In the genomic region with DNA sequence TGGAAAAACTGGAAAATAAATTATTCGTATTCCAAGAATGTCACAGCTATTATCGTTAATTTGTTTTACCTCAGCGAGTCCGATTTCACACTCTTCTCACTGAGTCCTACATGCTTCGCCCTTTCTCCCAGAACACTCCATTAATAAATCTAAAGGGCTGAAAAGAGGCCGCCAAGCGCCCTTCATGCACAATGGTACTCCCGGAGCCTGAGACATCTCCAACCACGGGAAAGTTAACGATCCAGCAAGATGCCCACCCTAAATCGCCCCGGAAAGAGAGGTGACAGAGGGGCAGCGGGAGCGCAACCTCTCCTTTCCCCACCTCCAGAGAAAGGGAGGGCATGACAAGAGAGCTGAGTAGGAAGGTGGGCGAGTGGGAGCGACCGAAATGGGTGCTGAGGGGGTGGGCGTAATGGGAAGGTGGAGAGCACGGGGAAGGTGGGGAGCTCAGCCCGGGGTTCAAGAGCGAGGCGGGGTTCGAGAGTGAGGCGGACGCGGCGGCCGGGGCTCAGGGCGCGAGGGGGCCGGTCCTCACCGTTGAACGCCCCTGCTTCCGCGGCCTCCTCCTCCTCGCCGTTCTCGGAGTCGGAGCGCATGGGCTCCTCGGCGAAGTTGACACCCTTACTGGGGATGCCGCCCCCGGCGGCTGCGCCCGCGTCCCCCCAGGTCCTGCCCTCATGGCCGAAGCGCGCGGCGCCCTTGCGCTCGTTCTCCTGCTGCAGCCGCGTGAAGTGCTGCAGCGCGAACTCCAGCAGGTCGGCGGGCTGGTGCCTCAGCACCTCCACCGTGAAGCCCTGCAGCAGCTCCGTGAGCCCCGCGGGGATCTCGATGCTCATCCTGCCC, we compare ENCODE assay signal across 8 mouse cellular contexts. TPM values are rescaled to one million over a fixed set of nuclear protein-coding genes. Genes with fewer than 3 reads are reported as not detected.
DNase-seq lines count a peak whose midpoint lies in the region; ATAC-seq lines count a peak whose summit lies in the region.

No protein-coding gene starts in this region.

- WGBS in forebrain, embryonic 15.5 days: under 1% methylated on average over 64 of the region's 66 CpGs
- under 1% methylated on average over 58 of the region's 66 CpGs for WGBS in midbrain, embryonic 15.5 days

- no peaks in the 10 kb centered on the region for H3K27me3 ChIP-seq in forebrain, embryonic 15.5 days
- no peaks in the 10 kb centered on the region for H3K27me3 ChIP-seq in midbrain, embryonic 15.5 days (replicated peaks)

- H3K36me3 ChIP-seq in forebrain, embryonic 15.5 days: no peaks in the 10 kb centered on the region
- H3K36me3 ChIP-seq in midbrain, embryonic 15.5 days (replicated peaks): no peaks in the 10 kb centered on the region

- H3K4me2 ChIP-seq in forebrain, embryonic 15.5 days (replicated peaks): peak overlapping the region; percentile 66
- H3K4me2 ChIP-seq in midbrain, embryonic 15.5 days: peak overlapping the region; percentile 58

- no peaks in the 10 kb centered on the region for H3K9me3 ChIP-seq in forebrain, embryonic 15.5 days
- no peaks in the 10 kb centered on the region for H3K9me3 ChIP-seq in midbrain, embryonic 15.5 days

- peak; percentile 8 for DNase-seq in kidney, adult 18-20 months
- no peak for DNase-seq in kidney, adult 8-10 months
- peak; percentile 86 for DNase-seq in A20 (ENCODE audit: low read depth, low spot score)
- peak; percentile 17 to 42 for DNase-seq in layer of hippocampus, postnatal 25 days (ENCODE audit: extremely low spot score in 1 of 2, low spot score in 1 of 2)
- no peak for DNase-seq in thymus, postnatal 14 days

- peak overlapping the region; percentile 85 for H3K9ac ChIP-seq in forebrain, embryonic 15.5 days (replicated peaks)
- peak overlapping the region; percentile 91 for H3K9ac ChIP-seq in midbrain, embryonic 15.5 days

- peak overlapping the region; percentile 97 for H3K27ac ChIP-seq in forebrain, embryonic 15.5 days (replicated peaks)
- H3K27ac ChIP-seq in midbrain, embryonic 15.5 days: peak overlapping the region; percentile 97

- peak overlapping the region; percentile 59 for H3K4me3 ChIP-seq in forebrain, embryonic 15.5 days
- H3K4me3 ChIP-seq in midbrain, embryonic 15.5 days: peak overlapping the region; percentile 80

- peak; percentile 26 for ATAC-seq in activated CD4-positive, CD25-positive, alpha-beta regulatory T cell, adult 4 months
- ATAC-seq in forebrain, embryonic 15.5 days (replicated peaks): peak; percentile 83
- peak; percentile 81 for ATAC-seq in midbrain, embryonic 15.5 days (replicated peaks)

- peaks cover 40% of the 10 kb centered on the region for H3K4me1 ChIP-seq in forebrain, embryonic 15.5 days
- H3K4me1 ChIP-seq in midbrain, embryonic 15.5 days: peaks cover 31% of the 10 kb centered on the region

RNA-seq across cellular contexts. Expression of gene Prkar2b, which starts 0.6 kb away (rescaled TPM):
- polyA plus RNA-seq in activated CD4-positive, CD25-positive, alpha-beta regulatory T cell, adult 4 months (2017; shearing (Covaris generic)): 1 to 10 TPM in 1 of 2 experiments, under 1 TPM in 1; 0.68 to 1.2 TPM
- polyA plus RNA-seq in forebrain, embryonic 15.5 days (2015; fragmentation: Nextera tagmentation; extraction: Ambion mirVana): 124 and 138 TPM in 2 replicates
- total RNA-seq in layer of hippocampus, postnatal 25 days (2021): 10 to 100 TPM; 38.3 to 38.9 TPM
- 146 and 148 TPM in 2 replicates for polyA plus RNA-seq in midbrain, embryonic 15.5 days (2015; fragmentation: Nextera tagmentation; extraction: Ambion mirVana)

Comparison
In these comparisons a context has a peak if more than half of its experiments do, and no peak if none do; other contexts are left out.
1. DNase-seq: peak in kidney, adult 18-20 months (single experiment), A20 (single experiment) and layer of hippocampus, postnatal 25 days (2 of 2); none in kidney, adult 8-10 months (0 of 2) and thymus, postnatal 14 days (single experiment).
2. ATAC-seq: peak in every context shown above with its lines; median percentile 83 in forebrain, embryonic 15.5 days; 81 in midbrain, embryonic 15.5 days; 26 in activated CD4-positive, CD25-positive, alpha-beta regulatory T cell, adult 4 months.
3. RNA of gene Prkar2b, which starts 0.6 kb away (polyA plus RNA-seq): 146 to 148 TPM in midbrain, embryonic 15.5 days and 124 to 138 TPM in forebrain, embryonic 15.5 days; 0.68 to 1.2 TPM in activated CD4-positive, CD25-positive, alpha-beta regulatory T cell, adult 4 months; every median in the first group is over 10 times any median in the second.